Mouse (Mus musculus) CH12.LX (cell line): Measurements from ENCODE around the gene Pdzd2.

Experiments used
- CHD1 ChIP-seq: IDR thresholded peaks from 2 replicates; pipeline ENCODE4 v1.6.1; 2012; ENCODE audit warnings: low read depth, low read length, improper control_type of control experiment, inconsistent platforms
- EP300 ChIP-seq: IDR thresholded peaks from 2 replicates; pipeline ENCODE4 v1.6.1; 2011; ENCODE audit warnings: low read length, improper control_type of control experiment
- ETS1 ChIP-seq: conservative IDR thresholded peaks from 2 replicates; pipeline ENCODE4 v1.6.1; 2012; ENCODE audit warnings: low read depth, mild to moderate bottlenecking, inconsistent platforms, low read length, improper control_type of control experiment, moderate library complexity
- POLR2A ChIP-seq: IDR thresholded peaks from 2 replicates; pipeline ENCODE4 v1.6.1; 2011; ENCODE audit warnings: low read depth, mild to moderate bottlenecking, improper control_type of control experiment, low read length
- RCOR1 ChIP-seq: conservative IDR thresholded peaks from 2 replicates; pipeline ENCODE4 v1.6.1; 2012; ENCODE audit warnings: low read depth, mild to moderate bottlenecking, inconsistent platforms, low read length, improper control_type of control experiment
- USF2 ChIP-seq: conservative IDR thresholded peaks from 2 replicates; pipeline ENCODE4 v1.6.1; 2011; ENCODE audit warnings: low read depth, low read length, improper control_type of control experiment
- ZNF384 ChIP-seq: IDR thresholded peaks from 2 replicates; pipeline ENCODE4 v1.6.1; 2012; ENCODE audit warnings: low read depth, low read length, improper control_type of control experiment, inconsistent platforms

DNA sequence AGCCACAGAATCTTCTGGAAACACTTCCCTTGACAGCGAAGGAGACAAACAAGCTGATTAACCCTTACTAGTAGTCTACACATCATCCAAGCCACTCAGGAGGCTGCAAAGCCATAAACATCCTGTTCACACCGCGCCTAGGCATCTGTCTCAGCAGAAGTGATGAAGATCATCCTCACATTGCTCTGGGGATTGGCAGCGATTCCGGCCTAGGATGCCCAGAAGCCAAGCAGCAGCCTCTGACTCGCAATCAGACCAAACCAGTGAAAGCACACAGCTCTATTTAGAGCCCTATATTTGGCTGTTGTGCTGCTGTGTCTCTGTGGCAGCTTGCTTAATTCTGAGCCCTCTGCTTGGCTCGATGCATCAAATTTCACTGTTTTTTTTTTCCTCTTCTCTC is 99.0 kb downstream of the Pdzd2 start:
- TF ChIP-seq USF2 (no peak), POLR2A (no peak), CHD1 (no peak), EP300 (no peak), ZNF384 (no peak), RCOR1 (no peak), ETS1 (no peak)
